Mouse (Mus musculus) ovary, postnatal 10 days (tissue): ENCODE data around the gene Grik4.

Experiments
- DNase-seq: peaks from one replicate; pipeline ENCODE4 v3.0.0; 2022; ENCODE audit warnings: low spot score

Gene Grik4

DNA sequence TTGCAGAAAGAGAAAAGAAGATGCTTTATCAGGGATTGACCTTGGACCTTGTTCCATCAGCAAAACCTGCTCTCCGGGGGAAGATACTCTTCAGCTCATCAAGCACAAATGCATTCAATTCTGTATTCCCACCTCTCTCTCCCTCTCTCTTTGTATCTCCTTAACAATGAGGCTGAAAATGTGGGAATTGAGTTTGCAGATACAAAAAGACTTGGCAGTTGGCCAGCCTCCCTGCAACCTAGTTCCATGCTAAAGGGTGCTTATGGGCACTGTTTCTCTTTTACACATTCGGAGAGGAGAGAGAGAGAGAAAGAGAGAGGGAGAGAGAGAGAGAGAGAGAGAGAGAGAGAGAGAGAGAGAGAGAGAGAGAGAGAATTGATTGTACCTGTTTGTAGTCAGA lies 273.7 kb downstream of the Grik4 start:
- DNase-seq = no peak

DNA sequence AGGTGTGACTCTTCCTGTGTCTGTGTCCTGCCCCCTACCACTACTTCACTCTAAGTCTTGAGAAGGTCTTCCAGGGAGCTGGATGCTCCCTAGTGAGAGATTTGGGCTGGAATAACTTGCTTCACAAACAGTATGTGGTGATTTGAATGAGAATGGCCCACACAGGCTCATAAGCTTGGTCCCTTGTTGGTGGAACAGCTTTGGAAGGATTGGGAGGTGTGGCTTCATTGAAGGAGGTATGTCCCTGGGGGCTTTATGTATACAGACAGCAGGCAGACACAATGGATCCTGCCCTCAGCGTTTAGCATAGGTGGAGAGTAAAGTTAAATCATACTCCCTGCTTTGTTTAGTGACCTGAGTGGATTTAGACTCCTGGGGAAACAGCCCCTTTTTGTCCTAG lies 282.8 kb downstream of the Grik4 start:
- no peak for DNase-seq

DNA sequence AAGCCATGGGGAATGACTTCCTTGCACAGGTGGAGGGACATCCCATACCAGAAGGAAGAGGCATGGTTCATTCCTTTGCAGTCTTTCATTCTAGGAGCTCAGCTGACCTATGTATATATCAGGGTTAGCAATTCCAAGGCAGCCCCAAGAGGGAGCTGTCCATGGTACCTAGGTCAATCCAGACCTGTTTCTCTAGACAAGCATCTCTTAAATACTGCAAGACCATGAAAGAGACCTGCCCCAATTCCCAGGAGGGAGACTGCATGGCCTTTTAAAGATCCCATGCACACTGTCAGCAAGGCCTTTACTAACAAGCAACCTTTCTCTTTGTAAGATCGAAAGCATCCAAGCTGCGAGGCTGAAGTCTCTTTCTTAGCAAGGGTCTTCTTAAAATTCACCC lies 291.5 kb downstream of the Grik4 start:
- DNase-seq = peak; percentile 10

DNA sequence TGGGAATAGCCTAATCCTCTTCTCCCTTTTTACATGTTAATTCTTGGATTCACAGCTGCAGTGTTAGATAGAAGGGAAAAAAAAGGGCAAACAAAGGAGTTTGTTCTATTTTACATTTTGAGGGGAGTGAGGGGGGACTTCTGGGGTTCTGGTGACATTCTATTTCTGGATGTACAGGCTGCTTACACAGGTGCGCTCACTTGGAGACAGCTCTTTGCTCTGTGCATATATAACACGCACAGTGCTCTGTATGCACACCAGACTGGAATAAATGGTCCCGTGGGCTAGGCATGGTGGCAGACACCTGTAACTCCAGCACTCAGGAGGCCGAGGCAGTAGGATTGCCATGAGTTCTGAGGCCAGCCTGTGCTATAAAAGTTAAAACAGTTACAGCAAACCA lies 292.0 kb downstream of the Grik4 start:
- DNase-seq = no peak

DNA sequence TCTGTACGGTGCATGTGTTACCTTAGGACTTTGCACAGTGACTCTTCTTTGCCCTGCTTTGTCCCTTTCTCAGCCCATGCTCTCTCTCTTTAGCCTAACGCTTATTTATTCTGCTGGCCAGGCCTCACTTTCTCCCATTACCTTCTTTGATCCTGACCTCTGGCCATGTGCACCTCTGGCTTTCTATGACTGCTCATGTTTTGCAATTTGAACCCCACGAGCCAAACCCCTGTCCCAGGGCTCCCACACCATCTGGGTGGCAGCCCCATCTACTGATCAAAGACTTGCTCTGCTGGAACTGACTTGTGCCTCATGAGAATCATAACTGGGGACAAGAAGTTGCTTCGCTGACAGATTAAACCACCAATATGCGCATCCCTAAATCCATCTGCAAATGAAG lies 294.4 kb downstream of the Grik4 start:
- DNase-seq = no peak

DNA sequence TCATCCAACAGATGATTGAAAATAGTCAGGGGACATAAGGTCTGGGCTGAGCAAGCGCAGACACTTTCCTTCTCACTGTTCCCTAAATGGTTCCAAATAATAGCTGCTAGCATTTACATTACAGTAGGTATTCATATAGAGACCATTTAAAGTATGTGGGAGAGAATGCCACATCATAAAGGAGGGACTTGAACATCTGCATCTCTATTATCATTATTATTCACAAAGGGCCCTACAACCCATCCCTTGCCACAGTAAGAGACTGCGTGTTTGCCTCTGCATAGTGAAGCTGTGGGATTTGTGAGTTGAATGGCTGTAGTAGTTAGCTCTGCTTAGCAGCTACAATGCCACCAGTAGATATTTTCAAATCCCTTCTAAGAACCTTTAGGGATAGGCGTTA lies 296.2 kb downstream of the Grik4 start:
- DNase-seq = no peak

DNA sequence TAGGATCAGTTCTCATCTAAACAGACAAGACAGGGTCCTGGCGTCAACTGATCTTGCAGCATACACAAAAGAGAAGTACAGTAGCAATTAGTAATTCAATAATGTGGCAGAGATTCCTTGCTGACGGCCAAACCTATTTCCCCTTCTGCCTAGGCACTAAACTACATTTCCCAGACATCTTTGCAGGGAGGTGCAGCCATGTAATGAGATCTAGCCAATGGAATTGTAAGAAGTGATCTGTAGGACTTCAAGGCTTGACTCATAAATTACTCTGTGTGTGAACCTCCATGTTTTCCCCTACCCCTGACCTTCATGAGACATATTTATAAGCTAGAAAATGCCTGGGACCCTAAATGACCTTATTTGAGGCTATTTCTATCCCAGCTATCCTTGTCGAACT lies 296.7 kb downstream of the Grik4 start:
- no peak for DNase-seq

DNA sequence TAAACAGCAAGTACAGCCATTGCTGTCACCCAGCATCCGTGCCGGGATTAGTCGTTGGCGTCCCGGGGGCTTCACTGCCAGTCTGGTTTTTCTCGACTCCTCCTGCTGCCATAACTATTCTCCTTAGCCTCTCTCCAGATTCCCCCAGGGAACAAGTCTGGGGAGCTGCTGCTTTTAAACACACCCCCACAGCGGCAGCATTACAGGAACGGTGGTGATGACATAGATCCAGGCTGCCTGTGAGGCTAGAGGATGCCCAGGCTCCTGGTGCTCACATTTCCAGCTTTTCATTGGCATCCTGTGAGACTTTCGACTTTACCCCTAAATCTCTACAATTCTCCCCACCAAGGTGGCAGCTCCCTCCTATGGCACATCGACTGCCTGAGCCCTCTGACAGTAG lies 297.5 kb downstream of the Grik4 start:
- DNase-seq = no peak

DNA sequence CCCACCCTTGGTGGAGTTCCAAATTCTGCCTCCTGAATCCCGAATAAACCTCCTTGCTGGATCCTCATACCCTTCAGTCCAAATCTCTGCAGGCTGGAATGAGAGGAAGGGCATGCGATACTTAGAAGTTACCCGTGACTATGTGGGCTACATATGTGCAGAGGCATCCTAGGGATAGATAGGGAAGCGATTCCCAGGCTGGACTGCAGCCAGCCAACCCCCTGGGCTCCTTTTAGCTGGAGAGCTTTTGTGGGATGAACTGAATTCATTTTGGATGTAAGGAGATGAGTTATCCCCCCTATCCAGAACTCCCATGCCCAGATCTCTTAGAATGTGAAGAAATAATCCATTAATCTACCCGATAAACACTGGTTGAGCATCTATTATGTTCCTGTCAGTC lies 299.1 kb downstream of the Grik4 start:
- DNase-seq = no peak

DNA sequence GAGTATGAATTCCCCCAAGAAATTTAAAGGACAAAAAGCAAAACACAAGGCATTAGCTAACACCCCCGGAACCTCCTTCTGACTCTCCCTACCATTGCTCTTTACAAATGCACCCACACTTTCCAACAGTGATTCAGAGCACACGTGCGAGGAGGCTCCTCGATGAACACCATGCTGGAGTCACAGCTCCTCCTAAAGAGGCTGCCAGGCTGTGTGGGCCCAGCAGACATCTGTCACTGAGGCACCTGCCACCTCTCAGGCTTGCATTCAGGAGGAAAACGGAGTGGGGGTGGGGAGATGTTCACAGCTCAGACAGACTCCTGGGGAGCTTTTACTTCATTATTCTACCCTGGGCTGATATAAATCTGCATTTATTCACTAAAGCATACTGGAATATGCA lies 301.5 kb downstream of the Grik4 start:
- DNase-seq = no peak

DNA sequence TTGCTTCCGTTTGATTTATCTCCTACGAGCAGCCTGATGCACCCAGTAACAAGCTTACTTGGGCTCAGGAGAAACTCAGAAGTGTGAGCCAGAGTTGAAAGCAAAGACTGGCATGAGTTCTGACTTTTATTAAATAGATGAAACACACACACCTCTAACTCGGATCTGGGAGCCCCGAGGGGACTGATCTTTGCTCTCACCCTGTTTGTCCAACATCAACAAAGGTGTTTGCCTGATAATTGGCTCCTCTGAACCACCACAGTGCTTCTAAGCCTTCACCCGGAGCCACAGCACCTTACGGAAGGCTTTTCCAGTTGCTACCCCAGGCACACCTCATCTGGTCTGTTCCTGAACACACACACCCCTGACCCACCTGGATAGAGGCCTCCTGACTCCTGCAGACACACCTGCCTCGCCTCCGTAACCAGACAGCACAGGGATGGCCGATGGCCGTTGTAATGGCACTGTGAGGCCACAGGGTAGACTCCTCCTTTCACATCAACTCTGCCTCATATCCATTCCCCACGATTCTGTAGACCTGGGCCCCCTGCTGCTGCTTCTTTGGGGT lies 302.7 kb downstream of the Grik4 start:
- no peak for DNase-seq

DNA sequence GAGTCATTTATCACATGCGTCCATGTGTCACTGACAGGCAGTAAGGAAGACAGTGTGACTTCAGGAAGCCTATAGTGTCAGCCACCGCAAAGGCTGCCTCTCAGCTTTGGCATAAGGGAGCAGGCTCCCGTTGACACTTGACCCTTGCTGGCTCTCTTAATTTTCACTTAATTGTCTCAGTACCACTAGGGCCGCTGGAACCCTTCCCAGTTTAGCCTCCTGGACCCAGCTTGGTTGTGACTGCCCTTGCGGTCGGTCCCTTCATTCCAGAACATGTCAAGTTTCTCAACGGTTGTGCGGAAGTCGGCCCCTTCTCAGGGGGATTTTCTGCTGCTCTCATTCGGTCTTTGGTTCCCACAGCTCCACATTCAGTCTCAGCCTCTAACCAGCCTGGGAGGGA lies 307.8 kb downstream of the Grik4 start:
- DNase-seq = no peak

DNA sequence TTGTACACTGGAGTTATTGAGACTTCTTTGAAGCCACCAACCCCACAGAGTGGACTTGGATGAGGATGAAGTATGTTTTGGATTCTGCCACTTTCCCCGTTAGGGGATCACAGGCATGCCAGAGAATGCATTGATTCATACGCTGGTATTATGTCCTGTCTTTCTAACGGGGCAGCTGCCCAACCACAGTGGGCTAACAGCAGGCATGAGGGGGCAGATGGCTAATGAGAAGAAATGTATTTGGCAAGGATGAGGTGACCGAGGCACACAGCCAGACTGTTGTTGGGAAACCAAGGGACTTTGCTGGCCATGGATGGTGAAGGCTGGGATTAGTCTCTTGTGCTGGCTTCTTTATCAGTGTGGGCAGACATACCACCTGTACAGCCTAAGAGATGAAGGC lies 312.8 kb downstream of the Grik4 start:
- DNase-seq = no peak

DNA sequence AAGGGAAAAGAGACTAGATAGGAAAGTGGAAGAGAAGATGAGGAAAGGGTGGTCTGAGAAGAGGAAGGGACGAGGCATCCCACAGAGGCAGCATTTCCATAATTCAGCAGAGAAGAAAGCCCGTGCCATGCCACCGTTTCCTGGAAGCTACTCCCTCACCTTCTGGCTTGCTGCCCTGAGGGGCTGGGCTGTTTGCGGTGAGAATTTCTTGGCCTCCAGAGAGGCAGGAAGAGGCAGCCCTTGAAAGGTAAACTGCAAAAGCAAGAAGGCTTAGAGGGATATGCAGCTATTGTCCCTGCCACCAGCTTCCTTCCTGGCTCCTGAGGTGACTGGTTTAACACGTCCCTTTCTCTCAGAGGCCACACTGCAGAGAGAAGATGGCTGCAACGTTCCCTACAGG lies 316.7 kb downstream of the Grik4 start:
- no peak for DNase-seq

DNA sequence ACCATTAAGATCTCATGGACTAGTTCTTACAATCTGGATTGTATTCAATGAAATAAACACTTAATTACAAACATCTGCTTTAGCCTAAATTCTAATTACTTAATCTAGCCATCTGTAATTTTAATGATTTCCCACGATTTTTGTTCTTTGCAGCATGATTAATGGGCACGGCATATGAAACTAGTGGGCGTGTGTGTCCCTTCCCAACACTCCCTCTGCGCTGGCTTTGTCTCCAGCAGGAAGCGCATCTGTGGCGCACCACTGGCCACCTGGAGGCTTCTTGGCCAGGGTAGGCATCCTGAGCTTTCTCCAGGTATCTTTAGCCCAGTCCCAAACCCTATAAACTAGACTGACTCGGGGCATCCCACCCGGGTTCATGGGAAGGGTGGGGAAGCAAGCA lies 317.1 kb downstream of the Grik4 start:
- DNase-seq = no peak

DNA sequence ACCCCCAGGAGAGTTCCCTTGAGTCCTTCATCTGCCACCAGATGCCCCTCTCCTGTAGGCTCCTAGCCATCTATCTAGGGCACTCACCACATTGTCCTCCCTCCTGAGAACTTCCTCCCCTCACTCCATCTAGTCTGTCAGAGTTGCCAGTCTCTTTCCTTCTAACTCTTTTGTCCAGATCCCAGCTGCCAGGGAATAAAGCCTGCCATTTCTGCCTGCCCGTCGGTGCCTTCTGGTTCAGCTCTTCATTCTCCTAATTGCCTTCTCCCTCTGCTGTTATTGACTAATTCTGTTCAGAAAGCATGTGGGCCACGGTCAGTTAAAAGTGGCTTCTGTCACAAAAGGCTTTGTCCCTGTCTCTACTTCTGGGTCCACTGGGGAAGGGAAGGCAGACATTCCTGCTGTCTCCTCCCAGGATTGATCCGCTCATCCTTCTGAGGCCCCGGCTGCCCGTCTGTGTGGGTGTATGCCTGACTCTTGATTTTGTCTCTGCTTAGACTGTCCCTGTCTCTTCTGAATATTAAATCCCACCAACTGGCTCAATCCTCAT lies 318.0 kb downstream of the Grik4 start:
- no peak for DNase-seq

DNA sequence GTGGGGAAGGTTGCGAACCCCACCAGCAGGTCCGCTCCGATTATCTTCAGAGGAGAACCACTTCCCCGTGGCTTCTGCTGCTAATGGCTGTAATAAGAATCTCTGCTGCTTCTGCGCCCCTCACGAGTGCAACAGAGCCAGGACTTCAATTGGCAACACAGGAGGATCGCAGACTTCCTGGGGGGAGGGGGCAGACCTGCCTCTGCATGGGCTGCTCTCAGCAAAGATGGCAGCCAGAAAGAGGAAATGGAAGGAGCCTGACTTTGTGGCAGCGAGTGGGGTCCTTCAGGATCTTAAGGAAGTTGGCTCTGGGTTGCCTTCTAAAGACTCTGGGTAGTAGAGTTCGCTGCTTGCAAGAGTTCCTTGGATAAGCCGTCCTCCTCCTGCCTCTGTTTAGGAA lies 329.9 kb downstream of the Grik4 start:
- no peak for DNase-seq

DNA sequence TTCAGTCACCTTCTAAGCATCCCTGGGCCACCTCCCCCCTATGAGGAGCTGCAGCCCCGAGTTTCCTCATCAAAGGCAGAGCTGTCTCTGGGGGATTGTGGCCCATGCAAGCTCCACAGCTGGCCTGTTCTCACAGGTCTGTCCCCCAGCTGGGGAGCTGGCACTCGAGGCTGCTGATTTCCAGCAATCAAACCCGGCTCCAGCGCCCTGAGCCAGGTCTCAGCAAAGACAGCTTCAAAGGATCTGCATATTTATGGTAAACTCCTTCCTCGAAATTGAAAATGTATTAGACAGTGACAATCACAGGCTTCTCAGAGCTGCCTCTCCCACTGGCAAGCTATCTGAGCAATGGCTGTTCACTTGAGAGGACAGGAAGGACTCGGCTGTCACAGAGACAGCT lies 330.5 kb downstream of the Grik4 start:
- no peak for DNase-seq

DNA sequence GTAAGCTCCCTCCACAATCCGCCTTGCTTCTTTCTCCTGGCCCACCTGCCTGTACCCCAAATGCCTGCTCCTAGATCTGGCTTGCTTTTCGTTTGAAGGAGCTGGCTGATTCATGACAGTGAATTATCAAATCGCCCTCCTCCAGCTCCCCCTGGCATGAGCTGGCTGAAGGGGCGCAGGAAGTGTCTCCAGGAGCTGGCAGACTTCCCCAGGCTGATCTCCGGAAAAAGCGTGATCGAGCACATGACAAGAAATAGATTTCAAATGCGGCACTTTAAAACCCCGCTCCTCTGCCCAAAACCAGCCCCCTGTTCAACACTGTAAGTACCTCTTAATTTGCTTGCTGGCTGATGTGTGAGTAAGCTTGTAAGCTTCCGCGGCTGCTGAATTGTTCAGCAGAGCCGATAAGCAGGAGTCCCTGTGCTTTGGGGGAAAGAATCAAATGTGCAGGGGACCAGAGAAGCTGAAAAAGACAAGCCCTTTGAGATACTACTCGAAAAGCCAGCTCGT lies 331.8 kb downstream of the Grik4 start:
- DNase-seq = no peak

DNA sequence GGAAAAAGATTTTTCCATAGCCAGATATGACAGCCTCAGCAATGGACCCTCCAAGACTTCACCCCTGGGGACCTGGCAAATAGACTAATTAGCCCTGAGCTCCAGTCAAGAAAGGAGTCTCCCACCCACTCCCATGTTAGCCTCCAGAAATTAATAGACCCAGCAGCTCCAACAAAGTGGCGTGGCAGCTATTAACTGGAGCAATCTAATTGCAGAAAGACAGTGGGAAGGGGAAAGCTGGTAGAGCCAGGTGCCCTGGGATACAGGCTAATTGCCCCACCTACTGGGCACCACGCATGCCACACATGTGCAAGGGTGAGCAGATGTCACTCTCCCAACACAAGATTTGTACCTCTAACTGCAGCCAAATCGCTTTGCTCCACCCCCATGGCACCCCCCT lies 342.8 kb downstream of the Grik4 start:
- no peak for DNase-seq

DNA sequence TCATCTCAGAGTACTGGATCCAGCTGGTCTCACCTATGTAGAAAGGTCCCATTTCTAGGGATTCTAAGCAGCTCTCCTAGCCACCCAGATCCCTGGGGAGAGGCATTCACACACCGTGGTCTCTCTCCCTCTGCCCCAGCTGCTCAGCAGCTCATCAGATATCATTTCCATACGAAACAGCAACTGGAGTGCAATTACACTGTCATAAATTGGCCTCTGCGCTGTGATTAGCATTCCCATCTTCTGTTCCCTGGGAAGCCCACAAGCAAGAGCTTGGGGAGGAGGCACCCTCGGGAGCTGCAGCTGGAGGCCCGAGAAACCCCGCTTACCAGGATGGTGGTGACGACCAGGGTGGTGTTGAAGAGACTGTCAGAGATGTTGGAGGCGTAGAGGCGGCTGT lies 346.8 kb downstream of the Grik4 start:
- no peak for DNase-seq

DNA sequence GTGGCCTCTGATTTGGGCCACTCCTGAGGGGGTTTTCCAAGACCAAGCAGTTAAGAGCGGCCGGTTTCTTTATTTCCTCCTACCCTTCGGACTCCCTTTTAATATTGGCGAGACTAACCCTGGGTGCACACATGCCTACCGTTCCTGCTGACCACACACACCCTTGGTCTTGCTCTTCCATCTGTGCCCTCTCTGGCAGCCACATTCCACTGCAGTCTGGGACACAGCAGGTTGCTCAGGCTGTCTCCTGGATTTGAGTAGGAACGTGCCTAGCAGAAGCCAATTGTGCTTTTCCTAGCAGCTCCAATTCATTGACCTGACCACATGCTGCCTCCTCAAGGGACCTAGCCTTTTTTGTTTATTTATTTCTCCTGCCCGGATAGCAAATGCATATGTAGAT lies 365.8 kb downstream of the Grik4 start:
- no peak for DNase-seq

DNA sequence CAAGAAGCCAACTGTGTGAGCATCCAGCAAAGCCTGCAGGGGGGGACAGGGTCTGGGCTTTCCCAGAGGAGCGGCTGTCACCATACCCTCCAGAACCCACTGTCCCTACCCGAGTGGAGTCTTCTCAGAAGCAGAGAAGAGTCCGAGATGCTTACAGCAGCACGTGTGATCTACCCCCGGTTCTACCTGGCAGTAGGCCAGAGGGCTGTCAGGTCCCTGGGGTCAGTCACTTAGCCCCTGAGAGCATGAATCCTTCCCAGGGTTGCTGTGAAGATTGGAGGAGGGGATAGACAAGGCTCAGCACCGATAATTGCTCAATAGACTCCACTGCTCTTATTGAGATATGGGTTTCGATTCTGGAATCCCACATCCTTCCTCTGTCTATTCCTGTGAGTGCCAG lies 366.2 kb downstream of the Grik4 start:
- no peak for DNase-seq

DNA sequence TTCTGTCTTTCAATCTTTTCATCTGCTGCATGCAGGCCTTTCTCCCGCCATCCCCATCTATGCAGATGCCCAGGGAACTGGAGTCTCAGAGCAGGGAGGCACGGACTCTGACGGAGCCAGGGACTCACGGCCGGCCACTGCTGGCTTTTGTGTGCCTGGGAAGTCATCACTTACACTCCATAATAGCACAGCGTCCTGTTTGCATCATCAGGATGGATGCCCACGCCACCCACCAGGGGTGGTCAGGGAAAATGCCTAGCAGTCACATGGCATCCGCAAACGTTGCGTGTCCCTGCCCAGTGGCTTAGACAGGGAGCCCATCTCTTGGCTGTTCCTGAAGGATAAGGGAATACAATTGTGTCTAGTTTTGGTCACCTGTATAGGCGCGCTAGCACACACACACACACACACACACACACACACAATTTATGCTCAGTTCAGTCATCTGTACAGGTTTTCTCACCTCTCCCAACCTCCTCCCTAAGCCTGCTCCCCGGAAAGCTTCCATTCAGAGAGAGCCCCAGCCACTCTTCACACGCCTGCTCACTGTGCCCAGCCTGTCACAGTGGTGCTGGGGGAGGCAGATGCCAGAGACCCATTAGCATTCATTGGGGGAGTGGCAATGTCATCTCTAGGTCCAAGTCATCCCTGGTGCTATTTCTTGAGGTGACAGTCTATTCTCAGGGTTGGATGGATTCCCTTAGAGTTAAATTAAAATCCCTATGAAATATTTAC lies 370.5 kb downstream of the Grik4 start:
- no peak for DNase-seq
